Mouse (Mus musculus): ENCODE measurements around the gene Clpb. TPM values are rescaled to one million over a fixed set of nuclear protein-coding genes. Genes with fewer than 3 reads are reported as not detected.
A peak's percentile ranks its signal among the peaks of the same experiment; 100 is the strongest.

Clpb gene
- total RNA-seq, 2 experiments from 2014 or later, result 51.0 to 51.9 TPM

GRCm38 (mm10) chr7:101709586-101709985, 46.2 kb downstream of the Clpb start:
- intact Hi-C loops (cut with DNase I), result no loop called here

DNA sequence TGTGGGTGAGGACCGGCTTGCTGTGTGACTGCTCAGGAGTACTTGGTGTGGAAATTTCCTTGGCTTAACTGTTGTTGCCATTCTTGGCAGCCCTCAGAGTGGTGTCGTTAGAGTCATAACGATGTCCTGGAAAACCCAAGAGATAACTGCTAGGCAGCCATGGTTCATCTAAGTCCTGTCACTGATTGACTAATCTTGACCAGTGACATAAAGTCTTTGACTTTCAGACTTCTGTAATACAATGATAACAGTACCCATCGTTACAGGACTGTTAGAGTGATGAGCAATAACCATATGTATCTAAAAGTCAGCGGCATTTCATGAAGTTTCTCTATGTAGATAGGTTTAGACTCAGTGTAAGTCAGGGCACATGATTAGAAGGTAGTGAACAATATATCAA, 46.8 kb downstream of the Clpb start:
- intact Hi-C loops (cut with DNase I), result no loop called here

More at GRCm38 (mm10) chr7:101709586-101709985, 46.2 kb downstream of the Clpb start:
- no peak for DNase-seq (ENCODE audit: low spot score in 2 of 2)

DNA sequence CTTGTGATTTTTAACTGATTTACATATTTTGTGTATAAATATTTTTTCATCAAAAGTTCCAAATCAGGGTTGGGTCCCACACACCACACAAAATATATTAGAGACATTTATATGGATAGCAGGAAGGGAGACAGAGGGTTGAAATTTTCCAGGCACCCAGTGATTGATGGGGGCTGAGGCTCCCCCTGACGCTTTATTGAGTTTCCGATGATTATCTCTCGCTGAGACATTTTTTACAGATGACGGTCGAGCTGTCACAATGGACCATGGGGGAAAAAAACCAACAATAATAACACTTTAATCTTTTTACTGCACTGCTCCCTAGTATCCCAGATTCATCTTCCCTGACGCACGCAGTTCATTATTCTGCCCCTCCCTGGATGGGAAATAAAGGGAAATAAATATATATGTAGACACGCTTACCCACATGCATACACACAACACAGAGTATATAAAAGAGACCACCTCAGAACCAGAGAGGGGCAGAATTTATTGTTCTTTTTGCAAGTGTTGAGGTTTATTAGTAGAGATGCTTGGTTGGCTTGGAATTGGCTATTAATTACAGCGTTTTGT, 50.5 kb downstream of the Clpb start:
- no peak for DNase-seq (ENCODE audit: low spot score in 2 of 2)
- intact Hi-C loops (cut with DNase I), result no loop called here

More for the DNA sequence above, 46.8 kb downstream of the Clpb start:
- DNase-seq (ENCODE audit: low spot score in 2 of 2), result no peak

DNA sequence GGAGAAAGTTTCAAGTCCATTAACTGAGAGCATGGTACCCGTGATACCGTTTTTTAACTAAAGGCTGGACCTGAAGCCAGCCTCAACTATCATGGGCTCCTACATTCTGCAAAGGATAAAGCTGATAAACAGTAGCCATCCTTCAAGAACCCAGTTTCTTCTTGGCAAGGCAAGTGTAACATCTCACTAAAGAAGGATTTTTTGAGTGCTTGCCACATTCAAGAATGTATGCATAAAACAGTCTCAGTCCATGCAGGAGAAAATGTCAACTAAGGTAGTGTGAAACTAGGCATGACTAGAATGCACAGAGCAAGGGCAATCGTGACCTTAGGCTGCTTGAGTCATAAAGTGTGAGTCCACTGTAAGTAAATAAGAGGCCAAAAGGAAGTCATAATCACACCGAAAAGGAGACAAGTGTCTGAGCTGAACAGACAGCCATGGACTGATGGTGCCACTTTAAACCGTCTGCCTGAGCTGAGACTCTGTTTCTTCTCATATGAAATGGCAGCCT, 51.7 kb downstream of the Clpb start:
- intact Hi-C loops (cut with DNase I), result no loop called here
- DNase-seq (ENCODE audit: low spot score in 2 of 2), result peak in 1 of 2 experiments; percentile 58

DNA sequence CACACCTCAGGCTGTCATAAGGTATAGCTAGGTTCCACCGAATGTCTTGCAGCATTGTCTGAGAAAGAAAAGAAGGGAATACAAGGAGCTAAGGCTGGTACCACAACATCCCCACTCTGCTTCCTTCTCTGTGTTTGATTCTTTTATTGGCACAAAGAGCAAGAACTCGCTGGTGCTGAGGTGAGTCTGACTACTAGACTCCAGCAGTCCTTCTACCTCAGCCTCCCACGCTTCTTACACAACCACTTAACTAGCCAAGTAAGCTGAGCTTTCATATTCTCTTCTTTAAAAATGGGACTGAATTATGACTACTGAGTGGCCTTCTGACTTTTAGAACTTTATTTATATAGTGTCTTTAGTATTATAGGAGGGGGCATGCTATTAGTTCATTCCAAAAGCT, 56.9 kb downstream of the Clpb start:
- intact Hi-C loops (cut with DNase I), result no loop called here
- DNase-seq (ENCODE audit: low spot score in 2 of 2), result no peak

DNA sequence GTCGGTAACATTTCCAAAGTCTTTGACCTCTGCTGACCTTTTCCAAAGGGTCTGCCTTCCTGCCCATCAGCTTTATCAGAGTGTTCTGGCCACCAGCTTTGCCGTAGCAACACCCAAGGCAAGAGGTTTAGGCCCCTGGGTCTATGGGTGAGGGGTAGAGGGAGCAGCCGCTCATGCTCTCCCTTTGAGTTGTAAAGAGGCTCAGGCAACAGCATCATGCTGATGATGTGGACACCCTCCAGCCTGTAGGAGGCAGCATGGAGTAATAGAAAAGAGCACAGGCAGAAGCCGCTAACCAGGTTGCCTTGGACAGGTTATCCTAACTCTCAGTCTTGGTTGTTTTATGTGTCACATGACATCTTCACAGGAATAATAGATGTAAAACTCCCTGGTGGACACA, 61.6 kb downstream of the Clpb start:
- intact Hi-C loops (cut with DNase I), result no loop called here
- peak in 1 of 2 experiments; percentile 32 for DNase-seq (ENCODE audit: low spot score in 2 of 2)

DNA sequence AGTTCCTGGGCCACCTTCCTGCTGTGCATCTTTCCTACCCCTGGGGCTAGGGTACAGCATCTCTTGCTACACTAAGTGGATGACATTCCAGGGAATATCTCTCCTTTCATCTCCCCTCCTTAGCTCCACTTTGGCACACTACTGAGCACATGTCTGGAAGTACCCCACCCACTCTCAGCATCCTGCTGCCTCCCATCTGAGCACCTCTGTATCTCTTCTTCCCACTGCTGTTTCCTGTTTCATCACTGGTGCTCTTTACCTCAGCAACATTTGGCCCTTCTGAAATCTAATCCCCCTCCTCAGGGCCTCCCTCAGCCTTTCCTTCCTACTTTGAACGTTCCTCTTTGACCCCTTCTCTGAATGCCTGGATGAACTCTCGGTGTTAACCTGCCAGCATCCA, 63.5 kb downstream of the Clpb start:
- intact Hi-C loops (cut with DNase I), result no loop called here
- peak in 1 of 2 experiments; percentile 46 for DNase-seq (ENCODE audit: low spot score in 2 of 2)

GRCm38 (mm10) chr7:101732096-101732495, 68.7 kb downstream of the Clpb start:
- no peak for DNase-seq (ENCODE audit: low spot score in 2 of 2)
- intact Hi-C loops (cut with DNase I), result no loop called here

- intact Hi-C loops (cut with DNase I), result no loop called here
- no peak for DNase-seq (ENCODE audit: low spot score in 2 of 2)
Observed at GRCm38 (mm10) chr7:101733042-101733441, 69.6 kb downstream of the Clpb start.

DNA sequence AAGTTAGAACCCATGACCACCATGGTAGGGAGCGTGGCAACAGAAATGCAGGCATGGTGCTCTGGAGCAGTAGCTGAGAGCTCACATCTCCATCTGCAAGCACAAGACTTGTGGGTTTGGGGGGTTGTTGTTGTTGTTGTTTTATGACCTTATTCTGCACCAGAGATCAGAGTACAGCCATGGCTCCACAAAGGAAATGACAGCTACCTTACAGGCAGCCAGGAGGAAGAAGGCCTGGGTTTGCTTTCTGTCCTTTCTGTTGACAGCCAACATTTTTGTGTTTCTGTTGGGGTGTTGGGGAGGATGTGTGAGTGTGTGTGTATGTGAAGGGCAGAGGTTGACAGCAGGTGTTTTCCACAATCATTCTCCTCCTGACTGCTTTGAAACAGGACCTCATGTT, 71.9 kb downstream of the Clpb start:
- DNase-seq (ENCODE audit: low spot score in 2 of 2), result no peak
- intact Hi-C loops (cut with DNase I), result no loop called here

DNA sequence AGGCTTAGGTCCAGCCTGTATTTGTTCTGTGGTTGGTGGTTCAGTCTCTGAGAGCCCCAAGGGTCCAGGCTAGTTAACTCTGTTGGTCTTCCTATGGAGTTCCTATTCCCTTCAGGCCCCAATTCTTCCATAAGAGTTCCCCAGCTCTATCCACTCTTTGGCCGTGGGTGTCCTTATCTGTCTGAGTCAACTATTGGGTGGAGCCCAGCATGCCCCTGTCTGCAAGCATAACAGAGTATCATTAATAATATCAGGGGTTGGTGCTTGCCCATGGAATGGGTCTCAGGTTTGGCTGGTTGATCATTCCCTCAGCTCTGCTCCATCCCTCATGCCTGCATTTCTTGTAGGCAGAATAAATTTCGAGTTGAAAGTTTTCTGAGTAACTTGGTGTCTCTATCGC, 74.3 kb downstream of the Clpb start:
- intact Hi-C loops (cut with DNase I), result no loop called here
- no peak for DNase-seq (ENCODE audit: low spot score in 2 of 2)

DNA sequence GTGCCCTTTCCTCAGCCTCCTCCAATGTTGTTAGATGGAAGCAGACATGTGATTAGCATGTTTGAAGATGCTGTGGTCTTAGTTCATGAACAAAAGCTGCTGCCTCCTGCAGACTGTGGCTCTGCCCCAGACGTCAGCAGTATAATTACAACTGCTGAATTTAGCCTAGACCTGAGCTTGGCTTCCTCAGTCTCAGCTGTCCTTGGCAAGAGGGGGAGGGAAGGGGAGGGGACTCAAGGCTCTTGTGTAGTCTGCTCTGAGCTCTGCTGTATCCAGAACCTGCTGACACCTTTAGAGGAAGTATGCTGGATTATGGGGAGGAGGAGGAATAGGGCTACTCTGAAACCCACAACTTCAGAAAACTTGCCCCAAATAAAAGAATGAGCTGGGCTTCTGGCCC, 76.2 kb downstream of the Clpb start:
- intact Hi-C loops (cut with DNase I), result no loop called here
- DNase-seq (ENCODE audit: low spot score in 2 of 2), result no peak

GRCm38 (mm10) chr7:101743487-101743886, 80.1 kb downstream of the Clpb start:
- intact Hi-C loops (cut with DNase I), result no loop called here
- DNase-seq (ENCODE audit: low spot score in 2 of 2), result no peak

DNA sequence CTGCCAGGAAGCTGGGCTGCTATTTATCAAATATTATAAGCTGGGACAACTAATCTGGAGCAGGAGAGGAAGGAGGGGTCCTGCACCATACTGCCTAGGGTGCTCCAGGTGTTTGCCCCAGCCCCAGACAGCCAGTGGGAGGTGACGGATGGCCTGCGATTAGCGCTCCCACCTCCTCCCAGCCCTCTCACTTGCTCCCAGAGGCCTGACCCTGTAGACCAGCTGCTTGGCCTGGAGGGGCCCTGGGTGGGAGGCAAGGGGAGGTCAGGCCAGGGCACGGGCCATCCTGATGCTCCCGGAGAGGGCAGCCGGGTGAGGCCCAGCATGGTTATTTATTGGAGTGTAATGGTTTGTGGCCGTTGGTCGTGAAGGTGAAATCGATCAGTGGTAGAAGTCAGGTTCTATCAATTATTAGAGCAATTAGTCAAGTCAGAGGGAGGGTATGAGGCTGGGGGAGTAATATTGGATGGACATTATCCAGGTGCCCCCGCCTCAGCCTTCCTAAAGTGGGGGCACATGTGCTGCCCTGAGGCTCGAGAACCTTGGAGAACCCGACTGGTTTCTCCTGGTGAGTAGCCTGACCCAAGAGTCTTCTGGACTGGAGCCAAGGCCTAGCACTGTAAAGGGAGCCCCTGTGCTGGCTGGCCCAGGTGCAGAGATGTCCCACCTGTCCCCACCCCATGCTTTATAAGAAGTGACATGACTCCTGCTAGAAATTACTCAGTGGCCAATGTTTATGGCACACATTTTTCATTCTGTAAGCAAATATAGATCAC, 83.3 kb downstream of the Clpb start:
- no peak for DNase-seq (ENCODE audit: low spot score in 2 of 2)
- intact Hi-C loops (cut with DNase I), result no loop called here

GRCm38 (mm10) chr7:101750268-101750667, 86.8 kb downstream of the Clpb start:
- no peak for DNase-seq (ENCODE audit: low spot score in 2 of 2)
- intact Hi-C loops (cut with DNase I), result no loop called here

DNA sequence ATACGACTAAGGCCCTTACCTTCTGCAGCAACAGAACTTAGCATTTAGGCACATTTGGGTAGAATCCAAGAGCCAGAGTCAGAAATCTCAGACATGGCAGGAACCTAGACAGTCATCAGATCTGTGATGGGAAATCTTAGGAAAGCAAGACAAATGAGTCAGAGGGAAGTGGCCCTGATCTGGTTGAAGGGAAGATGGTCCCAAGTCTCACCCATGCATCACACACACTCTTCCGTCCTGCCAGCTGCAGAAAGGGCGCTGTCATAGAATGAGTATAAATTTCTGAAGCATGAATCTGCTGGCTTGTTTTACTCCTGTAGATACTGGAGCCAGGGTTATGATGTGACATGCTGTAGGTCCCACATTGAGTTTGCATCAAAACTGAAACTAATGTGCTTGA, 88.9 kb downstream of the Clpb start:
- intact Hi-C loops (cut with DNase I), result no loop called here
- no peak for DNase-seq (ENCODE audit: low spot score in 2 of 2)

DNA sequence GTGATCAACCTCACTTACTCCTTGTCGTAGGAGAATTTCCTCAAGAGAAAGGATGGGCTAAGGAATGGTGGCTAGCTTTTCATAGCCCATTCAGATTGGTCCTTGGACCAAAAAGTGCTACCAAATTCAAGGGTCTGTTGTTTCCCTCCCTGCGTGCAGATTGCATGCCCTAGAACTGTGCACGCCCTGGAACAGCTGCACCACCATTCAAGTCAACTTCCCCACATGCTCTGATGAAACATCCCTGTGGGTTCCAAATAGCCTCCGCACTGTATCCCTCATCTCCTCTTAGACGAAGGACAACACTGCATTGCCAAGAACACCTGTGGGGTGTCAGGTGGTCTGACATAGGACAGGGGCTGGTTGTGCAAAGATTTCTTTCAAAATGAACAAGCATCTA, 90.1 kb downstream of the Clpb start:
- intact Hi-C loops (cut with DNase I), result no loop called here
- DNase-seq (ENCODE audit: low spot score in 2 of 2), result no peak

GRCm38 (mm10) chr7:101754416-101754815, 91.0 kb downstream of the Clpb start:
- DNase-seq (ENCODE audit: low spot score in 2 of 2), result no peak

DNA sequence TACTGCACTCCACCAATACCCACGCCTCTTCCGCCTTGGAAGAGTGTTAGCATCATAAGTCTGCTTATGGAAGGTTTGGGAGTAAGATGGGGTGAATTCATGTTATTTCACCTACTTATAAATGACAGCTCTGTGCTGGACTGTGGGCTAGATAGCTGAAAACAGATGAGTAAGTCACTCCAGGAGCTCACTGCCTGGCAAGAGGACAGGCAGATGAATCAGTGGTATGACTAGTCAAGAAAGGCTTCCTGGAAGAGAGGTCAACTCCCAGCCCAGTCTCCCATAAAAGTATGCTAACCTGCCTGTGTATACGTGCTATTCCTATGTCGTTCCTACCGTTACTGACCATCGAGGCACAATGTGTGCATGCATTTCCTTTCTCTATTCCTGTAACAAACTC, 91.9 kb downstream of the Clpb start:
- intact Hi-C loops (cut with DNase I), result no loop called here
- no peak for DNase-seq (ENCODE audit: low spot score in 2 of 2)

More at GRCm38 (mm10) chr7:101754416-101754815, 91.0 kb downstream of the Clpb start:
- intact Hi-C loops (cut with DNase I), result no loop called here

DNA sequence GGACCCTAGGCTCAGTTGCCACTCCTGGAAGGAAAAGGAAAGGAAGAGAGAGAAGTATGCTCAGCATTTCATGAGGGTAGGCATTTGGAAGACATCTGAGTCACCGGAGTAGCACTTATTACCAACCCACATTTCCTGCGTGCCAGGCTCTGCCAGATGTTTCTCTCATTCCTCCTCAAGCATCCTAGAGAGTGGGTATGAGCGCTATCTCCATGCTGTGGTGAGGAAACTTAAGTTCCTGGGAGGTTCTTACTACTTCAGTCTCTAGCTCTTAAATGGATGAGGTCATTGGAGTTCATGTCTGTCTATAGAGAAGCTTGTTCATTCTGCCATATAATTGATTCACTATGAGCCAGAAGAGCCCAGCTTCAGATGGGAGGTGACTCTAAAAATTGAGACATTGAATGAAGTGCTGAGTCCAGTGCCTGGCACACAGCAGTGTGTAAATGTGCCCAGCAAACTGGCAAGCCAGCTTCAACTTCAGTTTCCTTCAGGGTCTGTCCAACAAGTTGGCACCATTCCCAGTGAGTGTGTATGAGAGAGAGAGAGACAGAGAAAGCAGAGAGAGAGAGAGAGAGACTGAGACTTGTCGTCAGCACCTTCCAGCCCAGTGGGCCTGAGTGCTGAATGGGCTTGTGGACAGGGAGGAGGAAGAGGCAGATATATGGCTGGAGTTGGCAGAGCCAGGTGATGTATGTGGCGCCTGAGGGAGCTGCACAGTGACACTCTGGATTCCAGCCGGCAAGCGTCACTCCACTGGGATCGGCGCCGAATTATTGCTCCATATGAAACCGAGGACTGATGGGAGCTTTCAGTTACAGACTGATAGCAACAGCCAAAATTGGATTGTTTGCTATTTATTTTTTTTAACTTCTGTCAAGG, 98.7 kb downstream of the Clpb start:
- intact Hi-C loops (cut with DNase I), result no loop called here
- no peak for DNase-seq (ENCODE audit: low spot score in 2 of 2)

All from left cerebral cortex, postnatal 25 days (tissue).